Mouse (Mus musculus): Measurements from ENCODE around the gene Dennd5a. TPM values are rescaled to one million over a fixed set of nuclear protein-coding genes. Genes with fewer than 3 reads are reported as not detected.
"Not testable (repeated sequence)": the region's sequence is repeated elsewhere in the genome, so short reads cannot be mapped to it uniquely, and the experiment has no call there.

The Dennd5a gene
- polyA plus RNA-seq, 1 experiment from 2014 or later: 51.3 TPM

DNA sequence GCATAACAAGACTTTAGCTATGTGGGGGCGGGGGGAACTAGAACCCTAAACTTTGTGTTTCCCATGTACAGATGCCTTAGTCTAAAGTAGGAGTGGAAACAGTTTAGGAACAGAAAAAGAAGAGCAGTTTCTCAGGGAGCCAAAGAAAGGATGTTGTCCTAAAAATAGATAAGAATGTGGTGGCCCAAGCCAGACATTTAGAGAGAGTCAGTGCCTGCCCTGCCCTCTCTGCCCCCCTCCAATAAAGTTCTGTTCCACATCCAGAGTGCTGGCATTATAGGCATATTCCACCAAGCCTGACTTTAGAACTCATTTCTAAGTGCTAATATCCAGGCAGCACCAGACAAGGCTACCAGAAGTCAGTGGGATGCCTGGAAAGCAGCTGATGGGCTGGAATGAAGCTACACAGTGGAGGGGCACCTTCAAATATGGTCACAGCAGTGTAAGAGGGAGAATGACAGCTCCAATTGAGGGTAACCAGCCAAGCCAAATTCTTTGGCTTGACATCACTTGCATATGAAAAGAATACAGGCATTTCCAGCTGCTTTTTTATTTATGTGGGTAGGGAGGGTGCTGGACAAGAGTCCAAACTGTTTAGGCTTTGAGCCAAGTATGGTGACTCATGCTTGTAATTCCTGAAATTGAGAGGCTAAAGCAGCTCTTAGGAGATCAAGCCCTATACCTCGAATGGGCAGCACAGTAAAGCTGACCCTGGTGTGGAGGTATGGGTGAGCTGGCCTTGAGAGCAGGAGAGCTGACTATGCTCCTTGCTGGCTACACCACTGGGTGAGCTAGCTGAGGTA lies 33.1 kb upstream of the Dennd5a start:
- Histone ChIP-seq H3K4me1 (ENCODE audit: control insufficient read depth, insufficient read depth, low read length) (peaks cover 4% of the 10 kb centered on the region), H3K27ac (ENCODE audit: low read length) (no peak overlapping the region), H3K27me3 (ENCODE audit: control insufficient read depth, insufficient read depth, low read length) (no peaks in the 10 kb centered on the region), H3K9me3 (ENCODE audit: control insufficient read depth, low read depth, low read length) (no peaks in the 10 kb centered on the region), H3K9ac (replicated peaks; ENCODE audit: low read depth, low read length) (no peak overlapping the region), H3K36me3 (ENCODE audit: control insufficient read depth, insufficient read depth, low read length) (no peaks in the 10 kb centered on the region), H3K4me2 (replicated peaks; ENCODE audit: low read depth, low read length) (no peak overlapping the region), H3K4me3 (ENCODE audit: low read depth, low read length) (no peak overlapping the region)
- no peak for ATAC-seq (ENCODE audit: insufficient number of reproducible peaks, insufficient read depth, low FRiP score, low read depth)
- whole genome bisulfite sequencing: 63% methylated on average over 2 of the region's 2 CpGs

DNA sequence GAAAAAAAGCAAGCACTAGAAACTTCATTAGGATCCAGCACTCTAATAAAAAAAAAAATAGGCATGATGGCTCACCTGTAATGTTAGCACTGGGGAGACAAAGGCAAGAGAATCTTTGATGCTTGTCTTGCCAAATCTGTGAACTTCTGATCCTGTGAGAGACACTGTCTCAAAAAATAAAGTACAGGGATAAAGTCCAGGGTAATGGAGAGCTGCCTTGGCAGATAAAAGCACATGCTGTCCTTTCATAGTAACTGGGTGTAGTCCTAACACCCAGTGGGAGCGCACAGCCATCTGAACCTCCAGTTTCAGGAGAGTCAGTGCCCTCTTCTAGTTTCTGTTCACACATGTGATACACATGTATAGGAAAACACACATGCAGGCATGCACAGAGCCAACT lies 31.0 kb upstream of the Dennd5a start:
- no peaks in the 10 kb centered on the region for H3K36me3 ChIP-seq (ENCODE audit: control insufficient read depth, insufficient read depth, low read length)
- no peaks in the 10 kb centered on the region for H3K27me3 ChIP-seq (ENCODE audit: control insufficient read depth, insufficient read depth, low read length)
- no peak overlapping the region for H3K27ac ChIP-seq (ENCODE audit: low read length)
- H3K9ac ChIP-seq (replicated peaks; ENCODE audit: low read depth, low read length): no peak overlapping the region
- peaks cover 4% of the 10 kb centered on the region for H3K4me1 ChIP-seq (ENCODE audit: control insufficient read depth, insufficient read depth, low read length)
- no peak overlapping the region for H3K4me2 ChIP-seq (replicated peaks; ENCODE audit: low read depth, low read length)
- no peak for ATAC-seq (ENCODE audit: insufficient number of reproducible peaks, insufficient read depth, low FRiP score, low read depth)
- WGBS: 90% methylated on average over 1 of the region's 1 CpGs
- H3K4me3 ChIP-seq (ENCODE audit: low read depth, low read length): no peak overlapping the region
- no peaks in the 10 kb centered on the region for H3K9me3 ChIP-seq (ENCODE audit: control insufficient read depth, low read depth, low read length)

DNA sequence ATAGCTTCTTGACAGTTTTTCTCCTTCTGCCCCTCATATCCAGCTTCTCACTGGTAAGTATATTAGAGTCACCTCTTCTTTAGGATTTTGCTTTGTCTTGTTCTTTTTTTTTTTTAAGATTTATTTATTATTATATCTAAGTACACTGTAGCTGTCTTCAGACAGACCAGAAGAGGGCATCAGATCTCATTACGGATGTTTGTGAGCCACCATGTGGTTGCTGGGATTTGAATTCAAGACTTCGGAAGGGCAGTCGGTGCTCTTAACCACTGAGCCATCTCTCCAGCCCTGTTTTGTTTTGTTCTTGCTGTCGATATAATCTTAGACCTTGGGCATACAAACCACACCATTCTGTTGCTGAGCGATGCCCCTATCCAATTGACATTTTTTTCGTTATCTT lies 26.5 kb upstream of the Dennd5a start, which contains the start of gene Tmem41b:
Gene Tmem41b, minus strand, starts transcription at position 155 of the 400 bp plus-strand sequence.
- H3K9ac ChIP-seq (replicated peaks; ENCODE audit: low read depth, low read length): peak within 1 kb of the TSS; percentile 76
- H3K4me3 ChIP-seq (ENCODE audit: low read depth, low read length): peak within 1 kb of the TSS; percentile 63
- H3K4me2 ChIP-seq (replicated peaks; ENCODE audit: low read depth, low read length): peak within 1 kb of the TSS; percentile 72
- not testable (repeated sequence) for H3K9me3 ChIP-seq (ENCODE audit: control insufficient read depth, low read depth, low read length); H3K27me3 ChIP-seq (ENCODE audit: control insufficient read depth, insufficient read depth, low read length); ATAC-seq (ENCODE audit: insufficient number of reproducible peaks, insufficient read depth, low FRiP score, low read depth); H3K4me1 ChIP-seq (ENCODE audit: control insufficient read depth, insufficient read depth, low read length); H3K36me3 ChIP-seq (ENCODE audit: control insufficient read depth, insufficient read depth, low read length)
- 32% methylated on average over 6 of the region's 6 CpGs for WGBS
- peak within 1 kb of the TSS; percentile 67; the same call in 1 of the 2 replicates for H3K27ac ChIP-seq (ENCODE audit: low read length)

DNA sequence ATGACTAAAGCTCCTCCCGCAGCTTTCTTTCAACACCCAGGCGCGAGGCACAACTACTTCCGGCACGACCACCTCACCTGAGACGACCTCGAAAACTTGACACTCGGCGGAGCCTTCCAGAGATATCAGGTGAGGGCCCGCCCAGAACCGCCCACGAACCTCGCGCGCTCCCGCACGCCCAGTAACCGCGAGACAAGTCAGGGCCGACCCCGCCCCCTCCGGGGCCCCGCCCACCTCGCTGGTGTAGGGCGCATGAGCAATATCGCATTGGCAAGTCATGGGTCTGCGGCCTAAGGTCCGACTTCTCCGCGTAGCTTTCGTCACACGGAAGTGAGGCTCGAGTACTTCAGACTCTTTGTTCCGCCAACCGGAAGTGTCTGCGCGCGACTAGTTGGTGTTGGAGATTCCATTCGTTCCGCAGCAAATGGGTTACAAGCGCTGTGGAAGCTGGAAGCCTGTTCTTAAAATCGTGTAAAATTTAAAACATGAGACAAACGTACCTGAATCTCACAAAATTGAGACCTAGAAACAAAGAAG lies 25.9 kb upstream of the Dennd5a start:
- Histone ChIP-seq H3K9ac (replicated peaks; ENCODE audit: low read depth, low read length) (peak overlapping the region; percentile 76), H3K36me3 (ENCODE audit: control insufficient read depth, insufficient read depth, low read length) (peaks cover 9% of the 10 kb centered on the region)
- under 1% methylated on average over 43 of the region's 43 CpGs for WGBS

DNA sequence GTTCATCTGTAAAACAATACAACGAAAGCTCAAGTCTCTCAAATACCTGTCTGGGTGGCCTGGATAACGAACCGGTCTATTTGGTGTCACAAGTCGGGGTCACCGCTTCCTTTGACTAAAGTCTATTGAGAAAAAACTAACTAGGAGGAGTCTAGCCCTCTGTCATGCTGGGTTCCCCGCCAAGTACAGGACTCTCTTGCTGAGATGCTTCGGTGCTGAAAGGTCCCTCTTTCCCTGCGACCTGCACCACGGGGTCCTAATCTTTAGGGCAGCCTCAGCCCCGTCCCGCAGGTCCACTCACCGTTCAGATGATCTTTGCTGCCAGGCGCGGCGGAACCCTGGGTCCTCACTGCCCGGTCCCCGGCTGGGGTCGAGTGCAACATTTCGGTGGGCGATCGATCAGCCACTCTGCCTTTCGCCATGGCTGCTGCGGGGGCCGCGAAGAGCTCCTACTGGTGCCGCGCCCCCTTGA lies 25.4 kb upstream of the Dennd5a start:
- H3K4me3 ChIP-seq (ENCODE audit: low read depth, low read length): peak overlapping the region; percentile 63
- WGBS: 0% methylated on average over 27 of the region's 27 CpGs
- H3K4me1 ChIP-seq (ENCODE audit: control insufficient read depth, insufficient read depth, low read length): 0 out of 2 replicates have a peak, but pooled peaks cover 4% of the 10 kb centered on the region
- peak overlapping the region; percentile 21; the same call in 1 of the 2 replicates for H3K27ac ChIP-seq (ENCODE audit: low read length)
- ATAC-seq (ENCODE audit: insufficient number of reproducible peaks, insufficient read depth, low FRiP score, low read depth): no peak; the same call in none of the 2 replicates
- peaks cover 10% of the 10 kb centered on the region for H3K36me3 ChIP-seq (ENCODE audit: control insufficient read depth, insufficient read depth, low read length)
- H3K4me2 ChIP-seq (replicated peaks; ENCODE audit: low read depth, low read length): peak overlapping the region; percentile 72
- H3K9ac ChIP-seq (replicated peaks; ENCODE audit: low read depth, low read length): peak overlapping the region; percentile 76
- H3K9me3 ChIP-seq (ENCODE audit: control insufficient read depth, low read depth, low read length): no peaks in the 10 kb centered on the region
- no peaks in the 10 kb centered on the region for H3K27me3 ChIP-seq (ENCODE audit: control insufficient read depth, insufficient read depth, low read length)

More for the DNA sequence above, 25.9 kb upstream of the Dennd5a start:
- no peaks in the 10 kb centered on the region for H3K27me3 ChIP-seq (ENCODE audit: control insufficient read depth, insufficient read depth, low read length)
- peak overlapping the region; percentile 63 for H3K4me3 ChIP-seq (ENCODE audit: low read depth, low read length)
- H3K9me3 ChIP-seq (ENCODE audit: control insufficient read depth, low read depth, low read length): no peaks in the 10 kb centered on the region
- peak overlapping the region; percentile 67; the same call in 1 of the 2 replicates for H3K27ac ChIP-seq (ENCODE audit: low read length)
- 0 out of 2 replicates have a peak, but pooled peaks cover 4% of the 10 kb centered on the region for H3K4me1 ChIP-seq (ENCODE audit: control insufficient read depth, insufficient read depth, low read length)
- H3K4me2 ChIP-seq (replicated peaks; ENCODE audit: low read depth, low read length): peak overlapping the region; percentile 72
- peak; percentile 98 for ATAC-seq (ENCODE audit: insufficient number of reproducible peaks, insufficient read depth, low FRiP score, low read depth)

DNA sequence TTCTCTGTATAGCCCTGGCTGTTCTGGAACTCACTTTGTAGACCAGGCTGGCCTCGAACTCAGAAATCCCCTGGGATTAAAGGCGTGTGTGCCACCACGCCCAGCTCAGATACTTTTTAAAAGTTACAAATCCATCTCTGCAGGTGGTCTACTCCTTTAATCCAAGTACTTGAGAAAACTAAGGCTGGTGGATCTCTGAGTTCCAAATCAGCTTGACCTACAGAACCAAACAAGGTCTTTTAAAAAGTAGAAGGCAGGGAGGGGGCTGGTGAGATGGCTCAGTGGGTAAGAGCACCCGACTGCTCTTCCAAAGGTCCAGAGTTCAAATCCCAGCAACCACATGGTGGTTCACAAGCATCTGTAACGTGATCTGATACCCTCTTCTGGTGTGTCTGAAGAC lies 24.3 kb upstream of the Dennd5a start:
- H3K27me3 ChIP-seq (ENCODE audit: control insufficient read depth, insufficient read depth, low read length); ATAC-seq (ENCODE audit: insufficient number of reproducible peaks, insufficient read depth, low FRiP score, low read depth); H3K9ac ChIP-seq (replicated peaks; ENCODE audit: low read depth, low read length); H3K4me3 ChIP-seq (ENCODE audit: low read depth, low read length); H3K9me3 ChIP-seq (ENCODE audit: control insufficient read depth, low read depth, low read length); H3K27ac ChIP-seq (ENCODE audit: low read length); H3K4me1 ChIP-seq (ENCODE audit: control insufficient read depth, insufficient read depth, low read length): not testable (repeated sequence)
- H3K4me2 ChIP-seq (replicated peaks; ENCODE audit: low read depth, low read length): peak overlapping the region; percentile 72; the same call in 1 of the 2 replicates
- 73% methylated on average over 5 of the region's 5 CpGs for WGBS
- H3K36me3 ChIP-seq (ENCODE audit: control insufficient read depth, insufficient read depth, low read length): peaks cover 21% of the 10 kb centered on the region

DNA sequence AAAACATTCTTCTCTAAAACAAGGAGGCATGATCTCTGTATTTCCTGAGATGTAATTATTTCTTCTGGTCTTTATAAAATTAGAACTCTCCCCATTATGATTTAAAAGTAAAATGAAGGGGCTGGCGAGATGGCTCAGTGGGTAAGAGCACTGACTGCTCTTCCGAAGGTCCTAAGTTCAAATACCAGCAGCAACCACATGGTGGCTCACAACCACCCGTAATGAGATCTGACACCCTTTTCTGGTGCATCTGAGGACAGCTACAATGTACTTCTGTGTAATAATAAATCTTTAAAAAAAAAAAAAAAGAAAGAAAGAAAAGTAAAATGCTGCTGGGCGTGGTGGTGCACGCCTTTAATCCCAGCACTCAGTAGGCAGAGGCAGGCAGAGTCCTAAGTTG lies 16.9 kb upstream of the Dennd5a start:
- H3K36me3 ChIP-seq (ENCODE audit: control insufficient read depth, insufficient read depth, low read length): peaks cover 49% of the 10 kb centered on the region
- H3K4me3 ChIP-seq (ENCODE audit: low read depth, low read length); H3K4me1 ChIP-seq (ENCODE audit: control insufficient read depth, insufficient read depth, low read length); H3K4me2 ChIP-seq (replicated peaks; ENCODE audit: low read depth, low read length); ATAC-seq (ENCODE audit: insufficient number of reproducible peaks, insufficient read depth, low FRiP score, low read depth); H3K9ac ChIP-seq (replicated peaks; ENCODE audit: low read depth, low read length); H3K27me3 ChIP-seq (ENCODE audit: control insufficient read depth, insufficient read depth, low read length); H3K9me3 ChIP-seq (ENCODE audit: control insufficient read depth, low read depth, low read length); H3K27ac ChIP-seq (ENCODE audit: low read length): not testable (repeated sequence)
- WGBS: 73% methylated on average over 5 of the region's 5 CpGs

DNA sequence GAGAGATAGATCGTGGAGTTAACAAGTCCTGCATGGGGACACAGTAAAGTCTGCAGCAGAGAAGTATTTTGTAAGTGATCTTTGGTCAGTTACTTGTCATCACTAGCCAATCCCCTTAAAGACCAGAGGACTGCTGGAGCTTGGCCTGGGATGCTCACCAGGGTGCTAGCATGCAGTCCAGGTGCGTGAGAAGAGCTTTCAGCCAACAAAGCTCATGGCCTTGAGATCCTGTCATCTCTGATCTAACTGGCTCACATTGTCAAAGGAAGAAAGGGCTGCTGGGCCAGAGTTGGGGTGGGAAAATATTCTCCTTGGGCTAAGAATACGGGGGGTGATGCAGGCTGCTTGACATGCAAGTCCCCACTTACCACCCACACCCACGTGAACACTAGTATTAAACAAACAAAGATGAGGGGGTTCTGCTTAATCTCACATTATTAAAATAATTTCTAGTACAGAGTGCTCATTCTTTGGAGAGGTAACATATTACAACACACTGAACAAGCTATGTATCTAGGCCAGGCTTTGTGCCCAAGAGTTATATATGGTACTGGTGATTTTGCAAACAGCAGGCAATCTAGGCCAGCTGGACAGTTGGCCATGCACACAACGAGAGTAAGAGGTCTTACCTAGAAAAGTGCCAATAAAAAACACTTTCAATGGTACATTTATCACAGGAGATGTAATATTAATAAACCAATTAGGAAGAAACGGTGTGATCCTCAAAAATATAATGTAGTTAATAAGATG lies 15.9 kb upstream of the Dennd5a start:
- no peak overlapping the region for H3K9ac ChIP-seq (replicated peaks; ENCODE audit: low read depth, low read length)
- no peaks in the 10 kb centered on the region for H3K9me3 ChIP-seq (ENCODE audit: control insufficient read depth, low read depth, low read length)
- ATAC-seq (ENCODE audit: insufficient number of reproducible peaks, insufficient read depth, low FRiP score, low read depth): no peak
- no peaks in the 10 kb centered on the region for H3K4me1 ChIP-seq (ENCODE audit: control insufficient read depth, insufficient read depth, low read length)
- peaks cover 43% of the 10 kb centered on the region for H3K36me3 ChIP-seq (ENCODE audit: control insufficient read depth, insufficient read depth, low read length)
- WGBS: 88% methylated on average over 6 of the region's 6 CpGs
- H3K27me3 ChIP-seq (ENCODE audit: control insufficient read depth, insufficient read depth, low read length): no peaks in the 10 kb centered on the region
- no peak overlapping the region for H3K4me2 ChIP-seq (replicated peaks; ENCODE audit: low read depth, low read length)
- no peak overlapping the region for H3K4me3 ChIP-seq (ENCODE audit: low read depth, low read length)
- no peak overlapping the region for H3K27ac ChIP-seq (ENCODE audit: low read length)
